Mouse (Mus musculus) midbrain, embryonic 10.5 days (tissue): ENCODE measurements at regions not wholly inside any gene's neighbourhood (a gene's known extent, or its start where the extent isn't known, plus 50 kb on each side); places are given as distances from the start of the nearest gene placed in this dataset.
"Not testable (repeated sequence)": the region's sequence is repeated elsewhere in the genome, so short reads cannot be mapped to it uniquely, and the experiment has no call there.

Source experiments
- DNase-seq: peaks from one replicate; pipeline ENCODE4 v3.0.0-alpha.2; 2017; ENCODE audit warnings: low spot score
- H3K27ac ChIP-seq: fragments of 300-500 bp; sonication (generic); replicated peaks from 2 replicates; pipeline ENCODE4 v1.5.1; 2016; ENCODE audit warnings: mild to moderate bottlenecking
- H3K27me3 ChIP-seq: fragments of 300-500 bp; sonication (generic); 2 replicates; pipeline ENCODE4 v1.6.1; 2016; ENCODE audit warnings: low read depth, mild to moderate bottlenecking; ENCODE audit not compliant: poor library complexity, severe bottlenecking
- H3K36me3 ChIP-seq: fragments of 300-500 bp; sonication (generic); 2 replicates; pipeline ENCODE4 v1.6.1; 2016; ENCODE audit warnings: mild to moderate bottlenecking, moderate library complexity
- H3K4me1 ChIP-seq: fragments of 300-500 bp; sonication (generic); 2 replicates; pipeline ENCODE4 v1.6.1; 2016
- H3K4me3 ChIP-seq: fragments of 300-500 bp; sonication (generic); 2 replicates; pipeline ENCODE4 v1.5.1; 2016; ENCODE audit warnings: mild to moderate bottlenecking, moderate library complexity
- H3K9me3 ChIP-seq: fragments of 300-500 bp; sonication (generic); replicated peaks from 2 replicates; pipeline ENCODE4 v1.6.1; 2016; ENCODE audit warnings: mild to moderate bottlenecking
- WGBS: fragments of 180-500 bp; shearing (Covaris S2); methylation state at CpG from one replicate; pipeline ENCODE4 v1.1.7; 2016; 5-methylcytosine and 5-hydroxymethylcytosine counted together

DNA sequence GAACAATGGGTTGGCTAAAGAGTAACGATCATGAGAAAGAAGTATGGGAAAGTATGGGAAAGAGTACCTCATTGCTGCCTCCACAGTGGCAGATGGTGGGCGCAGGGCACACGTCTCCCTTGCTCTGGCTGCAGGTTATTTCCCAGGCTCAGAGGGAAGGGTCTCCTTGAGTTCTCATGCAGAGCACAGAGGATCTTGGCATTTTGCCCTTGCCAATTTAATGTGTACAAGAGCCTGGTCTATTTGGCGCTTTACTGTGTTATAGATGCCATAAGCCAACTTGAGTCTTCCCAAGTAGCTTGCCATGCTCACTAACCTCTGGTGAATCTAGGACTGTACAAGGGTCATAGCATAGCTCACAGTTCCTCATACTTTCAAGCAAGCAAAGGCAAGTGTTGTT, 296.7 kb upstream of the Rnf219 start:
- Histone ChIP-seq H3K27ac (no peak overlapping the region), H3K4me3 (no peak overlapping the region), H3K4me1 (no peaks in the 10 kb centered on the region), H3K9me3 (no peaks in the 10 kb centered on the region), H3K27me3 (no peaks in the 10 kb centered on the region), H3K36me3 (no peaks in the 10 kb centered on the region)
- 88% methylated on average over 4 of the region's 4 CpGs for WGBS
- DNase-seq: no peak

DNA sequence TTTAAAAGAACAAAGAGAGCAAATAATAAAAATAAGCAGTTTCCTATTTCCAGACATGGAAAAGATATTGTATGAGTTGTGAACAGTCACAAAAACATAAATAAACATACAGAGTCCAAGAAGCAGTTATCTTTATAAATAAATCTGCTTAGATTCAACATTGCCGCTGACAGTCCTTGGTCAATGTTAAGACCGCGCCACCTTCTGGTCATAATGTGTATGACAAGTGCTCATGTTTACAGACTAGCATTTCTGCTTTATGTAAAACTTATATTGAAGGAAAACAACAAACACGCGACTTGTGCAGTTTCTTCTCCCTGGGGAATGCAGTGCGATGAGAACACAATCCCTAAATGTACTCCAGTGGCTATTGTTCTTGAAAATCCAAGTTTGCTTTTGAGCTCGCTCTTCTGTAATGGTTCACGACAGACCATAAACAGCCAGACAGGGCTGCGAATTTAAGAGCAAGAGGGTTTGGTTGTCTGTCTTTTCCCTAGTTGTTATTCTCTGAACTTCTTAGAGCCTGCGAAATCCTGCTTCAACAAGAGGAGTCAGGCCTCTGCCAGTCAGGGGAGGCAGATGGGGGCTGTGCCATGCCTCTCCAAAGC, 291.6 kb upstream of the Rnf219 start:
- no peaks in the 10 kb centered on the region for H3K36me3 ChIP-seq
- DNase-seq: peak; percentile 66
- WGBS: 38% methylated on average over 10 of the region's 10 CpGs
- no peak overlapping the region for H3K4me3 ChIP-seq
- no peaks in the 10 kb centered on the region for H3K9me3 ChIP-seq
- H3K27me3 ChIP-seq: no peaks in the 10 kb centered on the region
- no peaks in the 10 kb centered on the region for H3K4me1 ChIP-seq
- no peak overlapping the region for H3K27ac ChIP-seq

GRCm38 (mm10) chr14:104812006-104812405, 289.6 kb upstream of the Rnf219 start:
- Histone ChIP-seq H3K27ac (no peak overlapping the region), H3K27me3 (no peaks in the 10 kb centered on the region), H3K4me1 (no peaks in the 10 kb centered on the region), H3K36me3 (no peaks in the 10 kb centered on the region), H3K4me3 (no peak overlapping the region), H3K9me3 (no peaks in the 10 kb centered on the region)
- WGBS: 89% methylated on average over 4 of the region's 4 CpGs
- no peak for DNase-seq

DNA sequence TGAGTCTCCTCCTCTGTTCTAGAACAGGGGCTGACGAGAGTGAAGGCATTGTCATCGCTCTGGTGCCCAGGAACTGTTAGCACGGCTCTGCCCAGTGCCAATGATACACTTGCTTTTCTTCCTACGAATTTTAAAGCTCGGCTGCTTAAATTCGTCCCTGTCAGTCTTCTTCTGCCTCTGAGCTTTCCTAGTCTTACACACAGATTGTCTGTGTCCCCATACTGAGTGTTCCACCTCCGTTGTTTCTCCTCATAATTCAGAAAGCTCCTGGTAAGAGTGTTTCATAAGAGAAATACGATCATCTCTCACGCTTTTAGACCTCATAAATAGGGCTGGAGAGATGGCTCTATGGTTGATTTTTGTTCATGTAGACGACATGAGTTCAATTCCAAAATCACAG, 282.9 kb upstream of the Rnf219 start:
- 90% methylated on average over 10 of the region's 10 CpGs for WGBS
- H3K4me3 ChIP-seq: no peak overlapping the region
- no peak for DNase-seq
- H3K4me1 ChIP-seq: no peaks in the 10 kb centered on the region
- no peak overlapping the region for H3K27ac ChIP-seq
- no peaks in the 10 kb centered on the region for H3K27me3 ChIP-seq
- H3K36me3 ChIP-seq: no peaks in the 10 kb centered on the region
- no peaks in the 10 kb centered on the region for H3K9me3 ChIP-seq

GRCm38 (mm10) chr14:104796348-104796965, 274.0 kb upstream of the Rnf219 start:
- H3K27ac ChIP-seq: no peak overlapping the region
- no peaks in the 10 kb centered on the region for H3K27me3 ChIP-seq
- H3K36me3 ChIP-seq: no peaks in the 10 kb centered on the region
- no peak for DNase-seq
- no peaks in the 10 kb centered on the region for H3K9me3 ChIP-seq
- WGBS: 84% methylated on average over 17 of the region's 17 CpGs
- no peak overlapping the region for H3K4me3 ChIP-seq
- H3K4me1 ChIP-seq: no peaks in the 10 kb centered on the region

DNA sequence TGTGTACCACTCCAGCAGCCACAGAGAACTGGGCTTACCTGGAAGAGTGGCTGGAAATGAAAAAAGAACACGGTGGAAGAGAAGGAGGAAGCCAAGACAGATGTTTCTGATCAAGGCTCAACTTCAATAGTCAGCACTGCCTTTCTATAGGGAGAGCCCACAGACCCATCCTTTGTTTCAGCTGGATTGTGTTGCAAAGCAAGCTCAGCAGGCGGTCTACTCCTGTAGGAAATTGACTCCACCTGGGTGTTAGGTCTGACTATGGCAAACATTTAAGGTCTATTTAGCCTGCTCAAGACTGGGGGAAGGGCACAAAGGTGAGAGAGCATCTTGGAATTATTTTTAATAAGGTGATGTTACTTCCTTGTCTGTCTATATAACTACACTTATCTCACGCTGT, 266.9 kb upstream of the Rnf219 start:
- no peaks in the 10 kb centered on the region for H3K27me3 ChIP-seq
- H3K4me3 ChIP-seq: no peak overlapping the region
- no peaks in the 10 kb centered on the region for H3K36me3 ChIP-seq
- 39% methylated on average over 3 of the region's 3 CpGs for WGBS
- no peak overlapping the region for H3K27ac ChIP-seq
- H3K9me3 ChIP-seq: no peaks in the 10 kb centered on the region
- no peak for DNase-seq
- H3K4me1 ChIP-seq: peaks cover 3% of the 10 kb centered on the region; the same call in 1 of the 2 replicates

- Histone ChIP-seq H3K4me1 (peaks cover 3% of the 10 kb centered on the region; the same call in 1 of the 2 replicates), H3K36me3 (no peaks in the 10 kb centered on the region), H3K9me3 (no peaks in the 10 kb centered on the region), H3K27ac (no peak overlapping the region), H3K4me3 (no peak overlapping the region), H3K27me3 (no peaks in the 10 kb centered on the region)
- DNase-seq: peak; percentile 26
- WGBS: 70% methylated on average over 12 of the region's 12 CpGs
Observed at GRCm38 (mm10) chr14:104785066-104785465, 262.6 kb upstream of the Rnf219 start.

- DNase-seq: no peak
- H3K27me3 ChIP-seq: no peaks in the 10 kb centered on the region
- H3K9me3 ChIP-seq: no peaks in the 10 kb centered on the region
- peaks cover 5% of the 10 kb centered on the region; the same call in 1 of the 2 replicates for H3K4me1 ChIP-seq
- no peak overlapping the region for H3K4me3 ChIP-seq
- WGBS: 43% methylated on average over 4 of the region's 4 CpGs
- H3K27ac ChIP-seq: no peak overlapping the region
- no peaks in the 10 kb centered on the region for H3K36me3 ChIP-seq
Observed at GRCm38 (mm10) chr14:104769938-104770337, 247.5 kb upstream of the Rnf219 start.

- Histone ChIP-seq H3K27ac (no peak overlapping the region), H3K36me3 (no peaks in the 10 kb centered on the region), H3K4me3 (no peak overlapping the region), H3K9me3 (no peaks in the 10 kb centered on the region), H3K4me1 (peaks cover 5% of the 10 kb centered on the region; the same call in 1 of the 2 replicates), H3K27me3 (no peaks in the 10 kb centered on the region)
- DNase-seq: no peak
- WGBS: 83% methylated on average over 3 of the region's 3 CpGs
Observed at GRCm38 (mm10) chr14:104734213-104734612, 211.8 kb upstream of the Rnf219 start.

GRCm38 (mm10) chr14:104732036-104732435, 209.6 kb upstream of the Rnf219 start:
- DNase-seq: no peak
- H3K4me1 ChIP-seq: peaks cover 5% of the 10 kb centered on the region; the same call in 1 of the 2 replicates
- WGBS: 28% methylated on average over 1 of the region's 1 CpGs
- no peaks in the 10 kb centered on the region for H3K36me3 ChIP-seq
- H3K4me3 ChIP-seq: no peak overlapping the region
- H3K27me3 ChIP-seq: no peaks in the 10 kb centered on the region
- H3K27ac ChIP-seq: no peak overlapping the region
- no peaks in the 10 kb centered on the region for H3K9me3 ChIP-seq

GRCm38 (mm10) chr14:104731319-104731995, 209.0 kb upstream of the Rnf219 start:
- DNase-seq: no peak
- WGBS: 85% methylated on average over 3 of the region's 3 CpGs
- H3K36me3 ChIP-seq: no peaks in the 10 kb centered on the region
- no peak overlapping the region for H3K27ac ChIP-seq
- H3K4me3 ChIP-seq: no peak overlapping the region
- no peaks in the 10 kb centered on the region for H3K27me3 ChIP-seq
- no peaks in the 10 kb centered on the region for H3K9me3 ChIP-seq
- peaks cover 5% of the 10 kb centered on the region; the same call in 1 of the 2 replicates for H3K4me1 ChIP-seq

DNA sequence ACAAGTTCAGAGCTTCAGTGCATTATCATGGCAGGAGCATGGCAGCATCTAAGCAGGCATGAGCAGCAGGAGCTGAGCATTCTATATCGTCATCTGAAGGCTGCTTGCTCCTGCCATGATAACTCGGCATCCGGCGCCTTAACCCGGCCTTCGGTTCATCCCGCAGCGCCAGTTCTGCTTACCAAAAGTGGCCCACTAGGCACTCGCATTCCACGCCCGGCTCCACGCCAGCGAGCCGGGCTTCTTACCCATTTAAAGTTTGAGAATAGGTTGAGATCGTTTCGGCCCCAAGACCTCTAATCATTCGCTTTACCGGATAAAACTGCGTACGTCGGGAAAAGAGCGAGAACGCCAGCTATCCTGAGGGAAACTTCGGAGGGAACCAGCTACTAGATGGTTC, 193.2 kb upstream of the Rnf219 start:
- not testable (repeated sequence) for H3K27me3 ChIP-seq, H3K4me3 ChIP-seq, H3K4me1 ChIP-seq, H3K9me3 ChIP-seq, H3K36me3 ChIP-seq, H3K27ac ChIP-seq, DNase-seq
- 94% methylated on average over 24 of the region's 24 CpGs for WGBS

- DNase-seq: no peak
- H3K4me3 ChIP-seq: no peak overlapping the region
- H3K36me3 ChIP-seq: no peaks in the 10 kb centered on the region
- H3K4me1 ChIP-seq: peaks cover 2% of the 10 kb centered on the region; the same call in 1 of the 2 replicates
- no peaks in the 10 kb centered on the region for H3K9me3 ChIP-seq
- no peaks in the 10 kb centered on the region for H3K27me3 ChIP-seq
- H3K27ac ChIP-seq: no peak overlapping the region
- WGBS: 87% methylated on average over 8 of the region's 8 CpGs
Observed at GRCm38 (mm10) chr14:104702283-104702893, 179.9 kb upstream of the Rnf219 start.
